Mouse (Mus musculus) small intestine, adult 10 weeks (tissue): ENCODE data around the gene Irgm1. TPM values are rescaled to one million over a fixed set of nuclear protein-coding genes. Genes with fewer than 3 reads are reported as not detected.

Experiments used
- polyA plus RNA-seq: library from polyadenylated mRNA; stranded (reverse); fragments of 350-450 nt; fragmentation: Illumina TruSeq; extraction: RNeasy Lipid Tissue Mini Kit (QIAGEN cat#74804); gene quantifications from one replicate; pipeline ENCODE4 v1.2.3, GENCODE M21; 2014; ENCODE audit warnings: low replicate concordance

The Irgm1 gene
- polyA plus RNA-seq, result 35.8 TPM

DNA sequence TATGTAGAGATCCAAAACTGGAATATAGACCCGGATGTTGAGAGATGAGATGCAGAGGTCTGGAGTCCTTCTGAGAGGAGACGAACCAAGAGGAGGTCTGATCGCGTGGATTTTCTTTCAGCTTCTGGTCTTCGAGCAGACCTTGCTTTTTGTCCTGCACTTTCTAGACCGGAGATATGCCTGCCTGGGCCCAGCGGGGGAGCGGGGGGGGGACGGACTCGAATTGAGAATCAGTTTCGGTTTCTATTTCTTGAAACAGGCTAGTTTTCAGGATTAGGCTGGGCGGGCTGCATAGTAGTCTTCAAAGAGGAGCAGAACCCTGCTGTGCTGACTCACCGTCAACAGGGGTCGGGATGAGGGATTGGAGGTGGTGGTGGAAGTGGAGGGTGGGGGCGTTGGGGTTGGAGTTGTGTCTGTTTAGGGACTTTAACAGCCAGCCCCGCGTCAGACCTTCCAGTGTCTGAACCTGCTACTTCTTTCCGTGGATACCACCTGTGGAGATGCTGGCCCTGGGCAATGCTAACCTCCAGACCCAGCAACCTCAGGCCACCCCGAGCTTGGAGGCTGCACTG lies at the start of gene Irgm1:
Gene Irgm1, minus strand, starts transcription at position 483 of the 572 bp plus-strand sequence.

DNA sequence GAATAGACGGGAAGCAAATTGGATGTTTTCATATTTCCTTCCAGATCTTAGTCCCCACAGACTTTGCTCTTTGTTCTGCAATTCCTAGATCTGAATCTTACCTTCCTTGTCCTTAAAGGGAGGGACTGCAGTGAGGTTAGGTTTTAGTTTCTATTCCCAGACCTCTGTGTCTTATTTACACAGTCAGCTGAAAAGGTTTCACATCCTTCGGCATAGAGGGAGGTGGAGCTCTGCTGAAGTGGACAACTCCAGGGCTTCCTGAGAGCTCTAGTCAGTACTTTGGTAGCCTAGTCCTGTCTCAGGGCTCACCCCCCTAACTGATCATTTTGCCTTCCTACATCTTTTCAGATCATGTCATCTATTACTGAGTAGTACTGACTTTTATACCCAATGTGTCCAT lies 30.5 kb upstream of the Irgm1 start, which contains the start of gene Gm5431:
Gene Gm5431, minus strand, starts transcription at position 194 of the 400 bp plus-strand sequence.

DNA sequence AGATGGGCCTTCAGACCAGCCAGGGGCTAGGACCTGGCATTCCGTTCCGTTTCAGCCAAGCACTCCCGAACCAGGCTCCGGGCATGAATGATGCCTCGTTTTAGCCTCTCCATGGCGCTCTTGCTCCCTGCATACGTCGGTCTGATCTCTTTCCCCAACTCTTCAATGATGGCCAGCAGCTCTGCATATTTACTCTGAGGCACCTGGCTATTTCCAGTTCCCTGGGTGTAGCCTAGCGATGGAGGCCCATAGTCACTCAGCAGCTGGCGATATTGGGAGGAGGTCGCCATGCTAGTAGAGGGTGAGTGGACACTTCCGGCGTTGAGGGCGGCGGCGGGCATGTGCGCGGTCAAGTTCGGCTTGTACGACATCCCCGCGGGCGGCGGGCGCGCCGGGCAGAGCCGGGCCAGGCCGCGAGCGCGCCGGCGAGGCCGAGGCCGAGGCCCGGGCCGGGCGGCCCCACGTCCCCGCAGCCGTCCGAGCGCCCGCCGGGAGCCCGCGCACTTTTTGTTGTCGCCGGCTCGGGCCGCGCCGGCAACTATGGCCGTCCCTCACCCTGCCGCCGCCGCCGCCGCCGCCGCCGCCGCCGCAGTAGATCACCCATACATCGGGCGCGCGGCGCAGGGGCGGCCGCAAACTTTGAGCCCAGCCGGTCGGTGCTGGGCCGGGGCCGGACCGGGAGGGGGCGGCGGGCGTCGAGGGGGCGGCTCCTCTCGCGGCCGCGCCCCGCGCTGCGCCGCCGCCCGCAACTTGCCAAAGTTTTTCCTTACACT lies 45.3 kb downstream of the Irgm1 start, which contains the start of the genes Trim7 and Gm12184:
Gene Trim7, plus strand, starts transcription at position 162 of the 773 bp plus-strand sequence.
Gene Gm12184, minus strand, starts transcription at position 677 of the 773 bp plus-strand sequence.

DNA sequence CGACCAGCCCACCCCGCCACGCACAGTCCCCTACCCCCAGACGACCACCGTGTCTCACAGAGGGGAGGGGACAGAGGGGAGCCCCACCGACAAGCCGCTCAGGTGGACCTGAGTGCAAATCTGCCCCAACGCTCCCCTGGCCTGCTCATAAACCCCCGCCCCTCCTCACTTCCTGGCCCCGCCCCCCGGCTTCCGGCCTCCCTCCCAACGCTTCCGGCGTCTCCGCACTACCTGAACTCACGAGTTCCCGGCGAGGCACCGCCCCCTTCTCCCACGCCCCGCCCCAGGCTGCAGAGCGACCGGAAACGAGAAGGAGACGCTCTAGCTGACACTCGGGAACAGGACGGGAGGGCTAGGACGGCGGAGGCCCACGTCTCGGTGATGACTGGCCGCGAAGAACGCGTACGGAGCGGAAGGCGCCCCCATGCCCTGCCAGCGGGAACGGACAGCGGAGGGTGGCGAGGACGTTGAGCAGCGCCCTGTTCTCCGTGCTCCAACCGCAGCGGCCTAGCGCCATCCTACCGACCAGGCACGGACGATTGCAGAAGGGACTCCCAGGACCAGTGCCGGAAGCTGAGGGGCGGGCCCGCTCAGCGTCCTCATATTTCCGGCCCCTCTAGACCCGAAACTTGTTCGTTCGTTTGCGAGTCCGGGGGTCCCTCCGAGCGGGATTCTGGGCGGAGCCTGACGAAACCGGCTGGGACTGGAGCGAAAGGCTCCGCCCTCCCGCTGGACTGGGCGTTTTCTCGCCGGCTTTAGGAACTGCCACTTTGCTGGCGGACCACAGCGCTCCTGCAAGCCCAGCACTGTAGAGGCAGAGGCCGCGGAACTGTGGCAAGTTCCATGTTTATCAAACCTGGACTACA lies 54.5 kb downstream of the Irgm1 start, which contains the start of gene Trim41:
Gene Trim41, minus strand, starts transcription at position 554 of the 866 bp plus-strand sequence.

Other genes with a start within 250 kb of the Irgm1 start
- 93.3 TPM for gene Rack1, start 71.4 kb downstream of the Irgm1 start, polyA plus RNA-seq
- gene Trim41, start 54.3 kb downstream of the Irgm1 start, polyA plus RNA-seq, result 10.4 TPM
- gene Trim7, start 45.5 kb downstream of the Irgm1 start, polyA plus RNA-seq, result 4.1 TPM
- 5.0 TPM for gene Gm12184, start 45.0 kb downstream of the Irgm1 start, polyA plus RNA-seq
- gene Gm5431, start 30.5 kb upstream of the Irgm1 start, polyA plus RNA-seq, result 32.7 TPM
- gene Psme2b, start 74.5 kb upstream of the Irgm1 start, polyA plus RNA-seq, result 5.8 TPM
- 6.8 TPM for gene Olfr56, start 107.2 kb upstream of the Irgm1 start, polyA plus RNA-seq
- 1.3 TPM for gene 9930111J21Rik1, start 107.7 kb upstream of the Irgm1 start, polyA plus RNA-seq
- gene Gm12185, start 120.5 kb upstream of the Irgm1 start, polyA plus RNA-seq, result 0.97 TPM
- 8.9 TPM for gene Tgtp1, start 122.5 kb upstream of the Irgm1 start, polyA plus RNA-seq
- gene 9930111J21Rik2, start 179.6 kb upstream of the Irgm1 start, polyA plus RNA-seq, result 18.7 TPM
- gene Tgtp2, start 192.5 kb upstream of the Irgm1 start, polyA plus RNA-seq, result 22.2 TPM
- 66.3 TPM for gene Ifi47, start 204.9 kb upstream of the Irgm1 start, polyA plus RNA-seq
- not detected for gene Olfr1396, start 243.2 kb upstream of the Irgm1 start, polyA plus RNA-seq